Mouse (Mus musculus): ENCODE data around the gene Vmn1r199. TPM values are rescaled to one million over a fixed set of nuclear protein-coding genes. Genes with fewer than 3 reads are reported as not detected.
"Not testable (repeated sequence)": the region's sequence is repeated elsewhere in the genome, so short reads cannot be mapped to it uniquely, and the experiment has no call there.

The Vmn1r199 gene
- polyA plus RNA-seq (2014; fragmentation: Nextera tagmentation; extraction: Ambion mirVana) = not detected in 2 replicates

- no peak within 1 kb of the TSS for H3K4me2 ChIP-seq (ENCODE audit: low read depth)
- DNase-seq (ENCODE audit: low spot score) (no peak), ATAC-seq (ENCODE audit: insufficient read depth, low FRiP score, low TSS enrichment) (no peak)
- H3K27ac ChIP-seq (ENCODE audit: low read depth, low read length) = no peak within 1 kb of the TSS
- H3K4me3 ChIP-seq (ENCODE audit: low read depth, low read length) = no peak within 1 kb of the TSS
- H3K9ac ChIP-seq (ENCODE audit: low read length) = no peak within 1 kb of the TSS
- H3K4me1 ChIP-seq (ENCODE audit: control insufficient read depth, insufficient read depth, low read length) = no peaks in the 10 kb centered on the region
- H3K9me3 ChIP-seq (ENCODE audit: control insufficient read depth, low read length) = no peaks in the 10 kb centered on the region
- no peaks in the 10 kb centered on the region for H3K27me3 ChIP-seq (ENCODE audit: control insufficient read depth, insufficient read depth, low read length)
- no peaks in the 10 kb centered on the region for H3K36me3 ChIP-seq (ENCODE audit: control insufficient read depth, insufficient read depth, low read length)
- 83% methylated on average over 2 of the region's 2 CpGs for WGBS
Measured at GRCm38 (mm10) chr13:22379518-22379917, at the start of gene Vmn1r199. Gene Vmn1r199, plus strand, starts transcription at chr13:22379818.

GRCm38 (mm10) chr13:22333269-22333668 lies 46.3 kb upstream of the Vmn1r199 start:
- Histone ChIP-seq H3K9me3 (ENCODE audit: control insufficient read depth, low read length) (no peaks in the 10 kb centered on the region), H3K27me3 (ENCODE audit: control insufficient read depth, insufficient read depth, low read length) (no peaks in the 10 kb centered on the region), H3K4me2 (ENCODE audit: low read depth) (no peak overlapping the region), H3K36me3 (ENCODE audit: control insufficient read depth, insufficient read depth, low read length) (no peaks in the 10 kb centered on the region), H3K27ac (ENCODE audit: low read depth, low read length) (no peak overlapping the region), H3K4me3 (ENCODE audit: low read depth, low read length) (no peak overlapping the region), H3K4me1 (ENCODE audit: control insufficient read depth, insufficient read depth, low read length) (no peaks in the 10 kb centered on the region), H3K9ac (ENCODE audit: low read length) (no peak overlapping the region)
- DNase-seq (ENCODE audit: low spot score) (no peak), ATAC-seq (ENCODE audit: insufficient read depth, low FRiP score, low TSS enrichment) (no peak)
- WGBS = 74% methylated on average over 2 of the region's 2 CpGs

GRCm38 (mm10) chr13:22335565-22335964 lies 44.1 kb upstream of the Vmn1r199 start:
- H3K4me2 ChIP-seq (ENCODE audit: low read depth) = no peak overlapping the region
- no peak for ATAC-seq (ENCODE audit: insufficient read depth, low FRiP score, low TSS enrichment)
- 87% methylated on average over 1 of the region's 1 CpGs for WGBS

GRCm38 (mm10) chr13:22350064-22350463 lies 29.6 kb upstream of the Vmn1r199 start, which contains the start of gene Vmn1r198:
Gene Vmn1r198, plus strand, starts transcription at chr13:22350364.
- H3K27me3 ChIP-seq (ENCODE audit: control insufficient read depth, insufficient read depth, low read length) = no peaks in the 10 kb centered on the region
- ATAC-seq (ENCODE audit: insufficient read depth, low FRiP score, low TSS enrichment) = no peak
- no peaks in the 10 kb centered on the region for H3K9me3 ChIP-seq (ENCODE audit: control insufficient read depth, low read length)
- no peak for DNase-seq (ENCODE audit: low spot score)
- H3K27ac ChIP-seq (ENCODE audit: low read depth, low read length) = no peak within 1 kb of the TSS
- H3K4me1 ChIP-seq (ENCODE audit: control insufficient read depth, insufficient read depth, low read length) = no peaks in the 10 kb centered on the region
- H3K36me3 ChIP-seq (ENCODE audit: control insufficient read depth, insufficient read depth, low read length) = no peaks in the 10 kb centered on the region
- no peak within 1 kb of the TSS for H3K4me3 ChIP-seq (ENCODE audit: low read depth, low read length)
- H3K9ac ChIP-seq (ENCODE audit: low read length) = no peak within 1 kb of the TSS
- H3K4me2 ChIP-seq (ENCODE audit: low read depth) = no peak within 1 kb of the TSS
- WGBS = 41% methylated on average over 1 of the region's 1 CpGs

More at GRCm38 (mm10) chr13:22335565-22335964, 44.1 kb upstream of the Vmn1r199 start:
- H3K4me1 ChIP-seq (ENCODE audit: control insufficient read depth, insufficient read depth, low read length) = no peaks in the 10 kb centered on the region
- DNase-seq (ENCODE audit: low spot score) = no peak
- H3K9ac ChIP-seq (ENCODE audit: low read length) = no peak overlapping the region
- H3K27ac ChIP-seq (ENCODE audit: low read depth, low read length) = no peak overlapping the region
- H3K9me3 ChIP-seq (ENCODE audit: control insufficient read depth, low read length) = no peaks in the 10 kb centered on the region
- H3K27me3 ChIP-seq (ENCODE audit: control insufficient read depth, insufficient read depth, low read length) = no peaks in the 10 kb centered on the region
- no peaks in the 10 kb centered on the region for H3K36me3 ChIP-seq (ENCODE audit: control insufficient read depth, insufficient read depth, low read length)
- no peak overlapping the region for H3K4me3 ChIP-seq (ENCODE audit: low read depth, low read length)

GRCm38 (mm10) chr13:22350813-22351212 lies 28.8 kb upstream of the Vmn1r199 start:
- no peak for ATAC-seq (ENCODE audit: insufficient read depth, low FRiP score, low TSS enrichment)
- H3K4me1 ChIP-seq (ENCODE audit: control insufficient read depth, insufficient read depth, low read length) = no peaks in the 10 kb centered on the region
- no peak for DNase-seq (ENCODE audit: low spot score)
- H3K27me3 ChIP-seq (ENCODE audit: control insufficient read depth, insufficient read depth, low read length) = no peaks in the 10 kb centered on the region
- no peaks in the 10 kb centered on the region for H3K9me3 ChIP-seq (ENCODE audit: control insufficient read depth, low read length)
- H3K36me3 ChIP-seq (ENCODE audit: control insufficient read depth, insufficient read depth, low read length) = no peaks in the 10 kb centered on the region
- no peak overlapping the region for H3K4me2 ChIP-seq (ENCODE audit: low read depth)
- 81% methylated on average over 1 of the region's 1 CpGs for WGBS
- no peak overlapping the region for H3K9ac ChIP-seq (ENCODE audit: low read length)
- no peak overlapping the region for H3K4me3 ChIP-seq (ENCODE audit: low read depth, low read length)
- no peak overlapping the region for H3K27ac ChIP-seq (ENCODE audit: low read depth, low read length)

- not testable (repeated sequence) for ATAC-seq (ENCODE audit: insufficient read depth, low FRiP score, low TSS enrichment); H3K4me1 ChIP-seq (ENCODE audit: control insufficient read depth, insufficient read depth, low read length); H3K9me3 ChIP-seq (ENCODE audit: control insufficient read depth, low read length); H3K4me3 ChIP-seq (ENCODE audit: low read depth, low read length); H3K9ac ChIP-seq (ENCODE audit: low read length); H3K27me3 ChIP-seq (ENCODE audit: control insufficient read depth, insufficient read depth, low read length); H3K36me3 ChIP-seq (ENCODE audit: control insufficient read depth, insufficient read depth, low read length); H3K4me2 ChIP-seq (ENCODE audit: low read depth); DNase-seq (ENCODE audit: low spot score); H3K27ac ChIP-seq (ENCODE audit: low read depth, low read length)
- 89% methylated on average over 3 of the region's 3 CpGs for WGBS
Measured at GRCm38 (mm10) chr13:22381128-22381527, 1.5 kb downstream of the Vmn1r199 start.

- no peaks in the 10 kb centered on the region for H3K4me1 ChIP-seq (ENCODE audit: control insufficient read depth, insufficient read depth, low read length)
- no peak overlapping the region for H3K4me2 ChIP-seq (ENCODE audit: low read depth)
- H3K9me3 ChIP-seq (ENCODE audit: control insufficient read depth, low read length) = no peaks in the 10 kb centered on the region
- H3K27ac ChIP-seq (ENCODE audit: low read depth, low read length) = no peak overlapping the region
- no peak overlapping the region for H3K4me3 ChIP-seq (ENCODE audit: low read depth, low read length)
- ATAC-seq (ENCODE audit: insufficient read depth, low FRiP score, low TSS enrichment) (no peak), DNase-seq (ENCODE audit: low spot score) (no peak)
- no peak overlapping the region for H3K9ac ChIP-seq (ENCODE audit: low read length)
- no peaks in the 10 kb centered on the region for H3K27me3 ChIP-seq (ENCODE audit: control insufficient read depth, insufficient read depth, low read length)
- WGBS = 80% methylated on average over 3 of the region's 3 CpGs
- H3K36me3 ChIP-seq (ENCODE audit: control insufficient read depth, insufficient read depth, low read length) = no peaks in the 10 kb centered on the region
Measured at GRCm38 (mm10) chr13:22383401-22383800, 3.8 kb downstream of the Vmn1r199 start.

- 88% methylated on average over 1 of the region's 1 CpGs for WGBS
- Histone ChIP-seq H3K9me3 (ENCODE audit: control insufficient read depth, low read length) (no peaks in the 10 kb centered on the region), H3K27ac (ENCODE audit: low read depth, low read length) (no peak overlapping the region), H3K9ac (ENCODE audit: low read length) (no peak overlapping the region), H3K27me3 (ENCODE audit: control insufficient read depth, insufficient read depth, low read length) (no peaks in the 10 kb centered on the region), H3K4me1 (ENCODE audit: control insufficient read depth, insufficient read depth, low read length) (no peaks in the 10 kb centered on the region), H3K4me3 (ENCODE audit: low read depth, low read length) (no peak overlapping the region), H3K4me2 (ENCODE audit: low read depth) (no peak overlapping the region), H3K36me3 (ENCODE audit: control insufficient read depth, insufficient read depth, low read length) (no peaks in the 10 kb centered on the region)
- ATAC-seq (ENCODE audit: insufficient read depth, low FRiP score, low TSS enrichment) (no peak), DNase-seq (ENCODE audit: low spot score) (no peak)
Measured at GRCm38 (mm10) chr13:22387050-22387449, 7.4 kb downstream of the Vmn1r199 start.

- no peak for ATAC-seq (ENCODE audit: insufficient read depth, low FRiP score, low TSS enrichment)
- Histone ChIP-seq H3K27me3 (ENCODE audit: control insufficient read depth, insufficient read depth, low read length) (no peaks in the 10 kb centered on the region), H3K9ac (ENCODE audit: low read length) (no peak within 1 kb of the TSS), H3K27ac (ENCODE audit: low read depth, low read length) (no peak within 1 kb of the TSS), H3K4me1 (ENCODE audit: control insufficient read depth, insufficient read depth, low read length) (no peaks in the 10 kb centered on the region), H3K36me3 (ENCODE audit: control insufficient read depth, insufficient read depth, low read length) (no peaks in the 10 kb centered on the region), H3K4me2 (ENCODE audit: low read depth) (no peak within 1 kb of the TSS), H3K9me3 (ENCODE audit: control insufficient read depth, low read length) (no peaks in the 10 kb centered on the region), H3K4me3 (ENCODE audit: low read depth, low read length) (no peak within 1 kb of the TSS)
- WGBS = 49% methylated on average over 3 of the region's 3 CpGs
- no peak for DNase-seq (ENCODE audit: low spot score)
Measured at GRCm38 (mm10) chr13:22390073-22390472, 10.5 kb downstream of the Vmn1r199 start, which contains the start of gene Vmn1r200. Gene Vmn1r200, plus strand, starts transcription at chr13:22390373.
